Mouse (Mus musculus) right cerebral cortex, postnatal 4 days (tissue): ENCODE measurements at regions not wholly inside any gene's neighbourhood (a gene's known extent, or its start where the extent isn't known, plus 50 kb on each side); places are given as distances from the start of the nearest gene placed in this dataset.
"Not testable (repeated sequence)": the region's sequence is repeated elsewhere in the genome, so short reads cannot be mapped to it uniquely, and the experiment has no call there.

Experiments
- DNase-seq: peaks from one replicate; pipeline ENCODE4 v3.0.0-alpha.2; 2022

- DNase-seq, result no peak
Observed at GRCm38 (mm10) chr7:73039921-73040320, 335.4 kb upstream of the Rgma start.

DNA sequence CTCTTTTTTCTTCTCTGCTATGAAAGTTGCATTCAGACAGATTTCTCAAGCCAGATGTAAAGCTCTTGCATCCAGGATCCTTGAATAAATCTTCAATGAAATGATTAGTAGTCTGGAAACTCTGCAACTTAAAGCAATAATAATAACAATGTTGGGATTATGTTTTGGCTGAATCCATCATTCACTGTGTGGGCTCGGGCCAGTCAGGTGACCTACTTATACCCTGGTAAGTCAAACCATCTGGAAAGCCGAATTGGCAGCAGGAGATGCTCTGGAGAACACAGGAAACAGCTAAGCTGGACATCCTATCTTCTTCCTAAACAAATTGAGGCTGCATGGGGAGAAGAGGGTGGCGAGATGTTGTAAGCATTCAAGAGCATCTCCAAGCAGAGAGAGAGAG, 331.0 kb upstream of the Rgma start:
- no peak for DNase-seq

DNA sequence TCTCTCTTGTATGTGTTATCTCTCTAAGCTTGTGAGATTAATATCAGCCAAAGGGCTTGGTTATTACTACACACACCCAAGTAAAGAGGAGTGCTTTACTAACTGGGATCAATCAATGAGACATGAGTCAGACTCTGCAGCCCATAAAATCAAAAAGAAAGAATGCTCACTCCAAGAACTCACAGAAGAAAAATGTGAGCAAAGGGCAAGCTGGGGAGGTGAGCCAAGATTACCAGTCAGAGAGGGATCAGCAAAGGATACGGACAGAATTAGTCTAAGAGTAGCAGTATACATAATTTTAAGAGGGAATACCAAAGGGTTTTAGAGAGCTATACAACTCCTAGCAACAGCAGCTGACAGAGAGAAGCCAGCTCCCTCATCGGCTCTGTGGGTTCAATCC, 319.4 kb upstream of the Rgma start:
- no peak for DNase-seq

- no peak for DNase-seq
Observed at GRCm38 (mm10) chr7:73063556-73063955, 311.8 kb upstream of the Rgma start.

GRCm38 (mm10) chr7:73068534-73068933, 306.8 kb upstream of the Rgma start:
- no peak for DNase-seq

GRCm38 (mm10) chr7:73069352-73069751, 306.0 kb upstream of the Rgma start:
- no peak for DNase-seq

DNA sequence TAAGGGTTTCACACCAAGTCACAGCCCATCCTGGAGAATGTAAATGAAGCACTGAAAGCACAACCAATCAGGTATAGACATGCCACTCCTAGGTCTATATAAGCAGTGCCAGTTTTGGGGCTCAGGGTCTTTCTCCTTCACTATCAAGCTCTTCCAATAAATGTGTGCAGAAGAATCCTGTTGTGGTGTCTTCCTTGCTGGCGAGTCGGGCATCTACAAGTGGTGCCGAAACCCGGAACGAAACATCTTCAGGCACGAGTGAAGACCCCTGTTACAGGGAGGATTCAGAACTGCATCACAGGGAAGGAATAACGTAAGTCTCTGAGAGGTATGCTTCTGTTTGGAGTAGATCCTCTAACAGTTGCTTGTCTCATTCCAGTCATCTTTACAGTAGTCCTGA, 299.9 kb upstream of the Rgma start:
- not testable (repeated sequence) for DNase-seq

DNA sequence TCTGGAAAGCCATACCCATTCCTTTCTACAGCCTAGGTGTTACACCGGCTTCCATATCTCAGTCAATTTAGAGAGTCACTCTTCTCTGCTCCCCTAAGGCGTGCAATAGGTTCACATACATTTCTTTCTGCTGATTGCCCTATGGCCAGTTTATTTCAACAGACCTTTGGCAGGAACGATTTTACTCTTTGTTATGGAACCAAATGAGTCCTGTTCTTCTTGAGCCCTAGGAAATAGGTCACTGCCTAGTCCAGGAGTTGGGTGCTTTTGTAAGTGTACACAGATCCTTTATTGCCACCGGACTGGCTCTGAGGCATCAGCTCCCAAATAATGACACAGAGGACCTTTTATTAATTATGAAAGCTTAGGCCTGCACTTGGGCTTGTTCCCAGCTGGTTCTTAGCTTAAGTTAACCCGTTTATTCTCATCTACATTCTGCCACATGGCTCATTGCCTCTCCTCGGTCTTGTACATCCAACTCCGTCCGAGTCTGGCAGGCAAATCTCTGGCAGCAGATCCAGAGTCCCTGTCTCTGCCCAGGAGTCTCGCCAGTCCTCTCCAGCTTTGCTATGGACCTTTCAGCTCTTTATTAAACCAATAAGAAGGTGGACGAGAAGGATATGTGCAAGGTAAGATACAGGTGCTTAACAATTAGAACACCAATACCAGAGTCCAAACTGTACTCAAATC, 287.7 kb upstream of the Rgma start:
- DNase-seq, result no peak

- DNase-seq, result no peak
Observed at GRCm38 (mm10) chr7:73088321-73088720, 287.0 kb upstream of the Rgma start.

GRCm38 (mm10) chr7:73091758-73092157, 283.6 kb upstream of the Rgma start:
- DNase-seq, result no peak

GRCm38 (mm10) chr7:73094059-73094458, 281.2 kb upstream of the Rgma start:
- no peak for DNase-seq

DNA sequence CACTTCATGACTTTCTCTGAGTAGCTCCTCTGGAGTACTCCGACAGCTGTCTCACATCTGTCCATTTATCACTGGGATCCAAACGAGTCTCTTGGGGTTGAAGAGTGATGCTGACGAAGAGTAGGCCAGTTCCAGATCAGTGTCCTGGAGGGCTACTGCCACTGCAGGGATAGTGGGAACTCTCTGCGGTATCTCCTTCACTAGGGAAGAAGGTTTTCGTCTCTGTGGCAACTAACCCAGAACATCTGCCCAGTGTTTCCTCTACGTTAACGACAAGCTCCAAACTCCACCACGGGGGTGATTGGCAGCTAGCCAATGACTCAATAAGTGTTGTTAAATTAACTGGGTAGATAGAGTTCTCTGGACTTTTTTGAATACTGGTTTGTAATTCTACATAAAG, 256.4 kb upstream of the Rgma start:
- no peak for DNase-seq

DNA sequence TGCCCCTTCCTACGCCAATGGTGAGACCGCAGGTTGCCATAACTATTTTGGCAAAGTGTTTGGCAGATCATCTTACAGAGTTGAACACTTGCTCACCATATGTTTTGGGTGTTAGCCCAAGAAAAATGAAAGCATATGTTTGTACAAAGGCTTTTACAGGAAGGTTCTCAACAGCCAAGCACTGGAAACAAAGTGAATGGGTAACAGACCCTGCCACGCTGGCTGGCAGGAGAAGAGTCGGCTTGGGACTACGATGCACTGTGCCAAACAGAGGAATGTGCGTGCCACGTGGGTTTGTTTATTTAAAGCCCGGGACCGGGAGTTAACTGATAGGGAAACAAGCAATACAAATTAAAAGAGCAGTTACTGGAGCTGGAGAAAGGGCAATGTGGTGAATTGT, 255.0 kb upstream of the Rgma start:
- DNase-seq, result no peak

GRCm38 (mm10) chr7:73124976-73125375, 250.3 kb upstream of the Rgma start:
- DNase-seq, result no peak

DNA sequence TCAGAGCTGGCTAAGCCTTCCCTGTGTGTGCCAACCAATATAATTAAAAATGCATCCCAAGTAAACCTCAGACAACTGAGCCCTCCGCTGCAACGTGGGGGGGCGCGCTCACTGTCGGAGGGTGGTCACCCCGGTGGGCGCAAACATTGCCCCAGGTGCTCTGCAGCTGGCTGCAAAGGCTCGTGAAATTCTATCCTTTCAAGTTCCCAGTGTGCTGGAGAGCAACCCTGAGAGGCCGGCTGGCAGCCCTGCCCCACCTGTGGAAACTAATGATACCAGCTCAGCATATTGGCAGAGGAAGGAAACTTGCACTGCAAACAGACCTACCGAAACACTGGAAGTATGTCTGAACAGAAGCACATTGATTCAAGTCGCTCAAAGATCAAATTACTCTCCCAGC, 249.4 kb upstream of the Rgma start:
- no peak for DNase-seq

GRCm38 (mm10) chr7:73135786-73136185, 239.5 kb upstream of the Rgma start:
- no peak for DNase-seq

- no peak for DNase-seq
Observed at GRCm38 (mm10) chr7:73138269-73138668, 237.0 kb upstream of the Rgma start.

GRCm38 (mm10) chr7:73138861-73139493, 236.3 kb upstream of the Rgma start:
- DNase-seq, result no peak

DNA sequence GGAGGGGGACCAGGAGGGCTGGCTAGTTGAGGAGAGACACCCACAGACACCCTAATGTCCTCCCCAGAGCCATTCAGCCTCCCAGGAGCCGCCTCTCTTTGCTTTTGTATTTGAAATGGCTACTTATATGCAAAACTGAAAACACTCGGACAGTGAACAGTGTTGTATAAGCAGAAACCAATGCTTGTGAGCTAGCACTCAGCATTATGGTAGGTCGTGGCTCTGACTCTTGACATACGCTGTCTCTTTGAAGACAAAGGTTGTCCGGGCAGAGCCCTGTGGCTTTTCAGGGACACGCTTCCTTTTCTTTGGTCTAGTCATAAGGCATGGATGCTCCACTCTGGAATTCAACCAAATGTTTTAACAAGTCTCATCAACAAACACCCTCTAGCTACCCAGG, 235.4 kb upstream of the Rgma start:
- DNase-seq, result no peak

GRCm38 (mm10) chr7:73141167-73141566, 234.1 kb upstream of the Rgma start:
- DNase-seq, result no peak

DNA sequence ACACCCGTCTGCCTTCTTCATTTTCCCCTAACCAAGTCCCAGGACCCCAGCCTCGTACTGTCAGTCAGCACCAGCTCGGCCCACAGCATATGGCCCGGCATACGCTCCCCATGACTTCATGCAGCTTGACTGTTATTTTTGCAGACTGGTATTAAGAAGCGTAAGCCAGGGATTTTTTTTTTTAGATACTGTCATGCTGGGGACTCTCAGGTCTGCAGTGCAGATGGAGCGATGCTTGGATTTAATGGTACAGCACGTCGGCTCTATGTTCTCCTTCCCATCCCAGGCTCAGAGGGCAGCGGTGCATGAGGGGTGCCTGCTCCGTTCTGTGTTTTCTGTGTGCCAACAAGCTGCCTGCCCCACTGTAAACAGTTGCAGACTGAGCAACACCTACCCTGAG, 231.4 kb upstream of the Rgma start:
- DNase-seq, result no peak

DNA sequence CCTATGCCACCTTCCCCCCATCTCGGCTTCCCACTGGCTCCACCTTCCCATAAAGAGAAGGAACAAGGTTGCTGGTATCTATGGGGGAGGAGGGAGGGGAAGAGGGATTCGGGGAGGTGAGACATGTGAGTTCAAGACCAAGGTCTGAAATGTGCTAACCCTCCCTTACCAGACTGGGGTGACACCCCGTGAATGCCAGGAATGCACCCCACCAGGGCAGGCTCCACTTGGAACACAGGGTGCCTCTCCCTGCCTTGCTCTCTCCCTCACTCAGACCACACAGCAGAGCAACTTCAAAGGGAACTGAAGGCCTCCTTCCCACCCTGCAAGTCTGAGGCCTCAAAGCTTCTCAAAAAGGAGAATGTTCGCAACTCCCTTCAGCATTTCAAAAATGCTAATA, 230.5 kb upstream of the Rgma start:
- no peak for DNase-seq

GRCm38 (mm10) chr7:73147251-73147650, 228.1 kb upstream of the Rgma start:
- no peak for DNase-seq

- DNase-seq, result no peak
Observed at GRCm38 (mm10) chr7:73150436-73150835, 224.9 kb upstream of the Rgma start.
